Mouse (Mus musculus) heart, embryonic 13.5 days (tissue): ENCODE measurements around the gene Med25. TPM values are rescaled to one million over a fixed set of nuclear protein-coding genes. Genes with fewer than 3 reads are reported as not detected.
A peak's percentile ranks its signal among the peaks of the same experiment; 100 is the strongest.

Experiments used
- ATAC-seq: fragments of 200-750 bp; cut with Nextera tagmentation; 2 replicates; pipeline ENCODE4 v1.8.0; 2017; ENCODE audit warnings: moderate TSS enrichment; ENCODE audit not compliant: insufficient number of reproducible peaks, low FRiP score, low TSS enrichment; ENCODE audit errors: extremely low read depth
- H3K27ac ChIP-seq: fragments of 300-500 bp; sonication (generic); replicated peaks from 2 replicates; pipeline ENCODE4 v1.5.1; 2015; ENCODE audit warnings: moderate library complexity, mild to moderate bottlenecking, inconsistent platforms
- H3K27me3 ChIP-seq: fragments of 300-500 bp; sonication (generic); replicated peaks from 2 replicates; pipeline ENCODE4 v1.6.1; 2015; ENCODE audit warnings: mild to moderate bottlenecking, inconsistent platforms
- H3K36me3 ChIP-seq: fragments of 300-500 bp; sonication (generic); 2 replicates; pipeline ENCODE4 v1.6.1; 2015; ENCODE audit warnings: mild to moderate bottlenecking, inconsistent platforms
- H3K4me1 ChIP-seq: fragments of 300-500 bp; sonication (generic); 2 replicates; pipeline ENCODE4 v1.6.1; 2015; ENCODE audit warnings: inconsistent platforms
- H3K4me2 ChIP-seq: fragments of 300-500 bp; sonication (generic); 2 replicates; pipeline ENCODE4 v1.6.1; 2015; ENCODE audit warnings: inconsistent platforms, mild to moderate bottlenecking, moderate library complexity
- H3K4me3 ChIP-seq: fragments of 300-500 bp; sonication (generic); 2 replicates; pipeline ENCODE4 v1.5.1; 2015; ENCODE audit warnings: moderate library complexity, mild to moderate bottlenecking, inconsistent platforms
- H3K9ac ChIP-seq: fragments of 300-500 bp; sonication (generic); 2 replicates; pipeline ENCODE4 v1.6.1; 2015; ENCODE audit warnings: inconsistent platforms, mild to moderate bottlenecking, moderate library complexity
- H3K9me3 ChIP-seq: fragments of 300-500 bp; sonication (generic); 2 replicates; pipeline ENCODE4 v1.6.1; 2016; ENCODE audit warnings: inconsistent platforms
- WGBS: fragments of 180-500 bp; shearing (Covaris S2); methylation state at CpG from one replicate; pipeline ENCODE4 v1.1.7; 2015; ENCODE audit warnings: mixed read lengths; 5-methylcytosine and 5-hydroxymethylcytosine counted together
- polyA plus RNA-seq: library from polyadenylated mRNA; unstranded; fragments of >200 nt; fragmentation: Nextera tagmentation; extraction: Ambion mirVana; gene quantifications from 2 replicates; pipeline ENCODE4 v1.2.1, GENCODE M21; 2015

Med25 gene
- polyA plus RNA-seq = 72.6 and 73.1 TPM in 2 replicates

- peaks cover 27% of the 10 kb centered on the region for H3K36me3 ChIP-seq
- peak within 1 kb of the TSS; percentile 94 for H3K4me2 ChIP-seq
- under 1% methylated on average over 56 of the region's 56 CpGs for WGBS
- H3K4me3 ChIP-seq = peak within 1 kb of the TSS; percentile 94
- H3K4me1 ChIP-seq = peaks cover 67% of the 10 kb centered on the region
- peak within 1 kb of the TSS; percentile 98 for H3K9ac ChIP-seq
- ATAC-seq = peak; percentile 45; the same call in 1 of the 2 replicates
- no peaks in the 10 kb centered on the region for H3K9me3 ChIP-seq
- peak within 1 kb of the TSS; percentile 90 for H3K27ac ChIP-seq
- no peaks in the 10 kb centered on the region for H3K27me3 ChIP-seq
Measured at GRCm38 (mm10) chr7:44892276-44892921, at the start of gene Med25. TSS of gene Med25 (minus strand) at chr7:44892712.

- Histone ChIP-seq H3K9ac (no peak overlapping the region), H3K4me3 (no peak overlapping the region), H3K4me1 (no peaks in the 10 kb centered on the region), H3K36me3 (no peaks in the 10 kb centered on the region), H3K27ac (no peak overlapping the region), H3K4me2 (no peak overlapping the region), H3K9me3 (peaks cover 16% of the 10 kb centered on the region), H3K27me3 (no peaks in the 10 kb centered on the region)
- WGBS = 76% methylated on average over 4 of the region's 4 CpGs
- ATAC-seq = no peak
Measured at GRCm38 (mm10) chr7:44938680-44939079, 46.2 kb upstream of the Med25 start.

- Histone ChIP-seq H3K27ac (peak within 1 kb of the TSS; percentile 92), H3K9me3 (no peaks in the 10 kb centered on the region), H3K4me3 (peak within 1 kb of the TSS; percentile 96), H3K9ac (peak within 1 kb of the TSS; percentile 96), H3K36me3 (peaks cover 20% of the 10 kb centered on the region), H3K4me2 (peak within 1 kb of the TSS; percentile 86), H3K4me1 (peaks cover 28% of the 10 kb centered on the region), H3K27me3 (no peaks in the 10 kb centered on the region)
- under 1% methylated on average over 84 of the region's 84 CpGs for WGBS
- ATAC-seq = peak; percentile 99
Measured at GRCm38 (mm10) chr7:44929204-44930151, 37.0 kb upstream of the Med25 start, which contains the start of gene Ap2a1. TSS of gene Ap2a1 (minus strand) at chr7:44929496.

GRCm38 (mm10) chr7:44928570-44928969, 36.1 kb upstream of the Med25 start:
- Histone ChIP-seq H3K9me3 (no peaks in the 10 kb centered on the region), H3K4me1 (peaks cover 28% of the 10 kb centered on the region), H3K4me3 (peak overlapping the region; percentile 96), H3K4me2 (peak overlapping the region; percentile 86), H3K27me3 (no peaks in the 10 kb centered on the region), H3K9ac (peak overlapping the region; percentile 96), H3K27ac (peak overlapping the region; percentile 89), H3K36me3 (peaks cover 29% of the 10 kb centered on the region)
- WGBS = 0% methylated on average over 1 of the region's 1 CpGs
- ATAC-seq = no peak

GRCm38 (mm10) chr7:44925468-44925867, 33.0 kb upstream of the Med25 start:
- Histone ChIP-seq H3K4me1 (peaks cover 25% of the 10 kb centered on the region), H3K36me3 (peaks cover 55% of the 10 kb centered on the region), H3K9me3 (no peaks in the 10 kb centered on the region), H3K4me3 (no peak overlapping the region), H3K27me3 (no peaks in the 10 kb centered on the region), H3K4me2 (no peak overlapping the region), H3K9ac (no peak overlapping the region), H3K27ac (no peak overlapping the region)
- no peak for ATAC-seq
- 80% methylated on average over 3 of the region's 3 CpGs for WGBS

GRCm38 (mm10) chr7:44922530-44922929, 30.0 kb upstream of the Med25 start:
- peaks cover 24% of the 10 kb centered on the region for H3K4me1 ChIP-seq
- H3K4me2 ChIP-seq = no peak overlapping the region
- H3K9ac ChIP-seq = no peak overlapping the region
- no peaks in the 10 kb centered on the region for H3K9me3 ChIP-seq
- no peak overlapping the region for H3K4me3 ChIP-seq
- no peak for ATAC-seq
- no peaks in the 10 kb centered on the region for H3K27me3 ChIP-seq
- H3K27ac ChIP-seq = no peak overlapping the region
- peaks cover 69% of the 10 kb centered on the region for H3K36me3 ChIP-seq

GRCm38 (mm10) chr7:44919127-44919526, 26.6 kb upstream of the Med25 start:
- Histone ChIP-seq H3K27me3 (no peaks in the 10 kb centered on the region), H3K4me3 (no peak overlapping the region), H3K4me2 (no peak overlapping the region), H3K27ac (no peak overlapping the region), H3K9me3 (no peaks in the 10 kb centered on the region), H3K4me1 (peaks cover 35% of the 10 kb centered on the region), H3K9ac (no peak overlapping the region), H3K36me3 (peaks cover 68% of the 10 kb centered on the region)
- WGBS = 91% methylated on average over 5 of the region's 5 CpGs
- ATAC-seq = no peak

- Histone ChIP-seq H3K36me3 (peaks cover 68% of the 10 kb centered on the region), H3K4me2 (no peak overlapping the region), H3K9me3 (no peaks in the 10 kb centered on the region), H3K4me3 (no peak overlapping the region), H3K4me1 (peaks cover 38% of the 10 kb centered on the region), H3K27ac (peak overlapping the region; percentile 39; the same call in 1 of the 2 replicates), H3K27me3 (no peaks in the 10 kb centered on the region), H3K9ac (no peak overlapping the region)
- 58% methylated on average over 3 of the region's 3 CpGs for WGBS
- no peak for ATAC-seq
Measured at GRCm38 (mm10) chr7:44918219-44918618, 25.7 kb upstream of the Med25 start.

GRCm38 (mm10) chr7:44916881-44917280, 24.4 kb upstream of the Med25 start:
- WGBS = 79% methylated on average over 4 of the region's 4 CpGs
- Histone ChIP-seq H3K27me3 (no peaks in the 10 kb centered on the region), H3K4me3 (no peak overlapping the region), H3K9ac (peak overlapping the region; percentile 5; the same call in 1 of the 2 replicates), H3K4me2 (no peak overlapping the region), H3K27ac (no peak overlapping the region), H3K36me3 (peaks cover 68% of the 10 kb centered on the region), H3K4me1 (peaks cover 38% of the 10 kb centered on the region), H3K9me3 (no peaks in the 10 kb centered on the region)
- no peak; the same call in 1 of the 2 replicates for ATAC-seq

- Histone ChIP-seq H3K27ac (no peak overlapping the region), H3K4me1 (peaks cover 38% of the 10 kb centered on the region), H3K9ac (no peak overlapping the region), H3K4me3 (no peak overlapping the region), H3K4me2 (no peak overlapping the region), H3K9me3 (no peaks in the 10 kb centered on the region), H3K36me3 (peaks cover 69% of the 10 kb centered on the region), H3K27me3 (no peaks in the 10 kb centered on the region)
- 83% methylated on average over 6 of the region's 6 CpGs for WGBS
- ATAC-seq = no peak
Measured at GRCm38 (mm10) chr7:44916191-44916590, 23.7 kb upstream of the Med25 start.

GRCm38 (mm10) chr7:44915314-44915713, 22.8 kb upstream of the Med25 start:
- Histone ChIP-seq H3K4me1 (peaks cover 38% of the 10 kb centered on the region), H3K27me3 (no peaks in the 10 kb centered on the region), H3K27ac (no peak overlapping the region), H3K4me2 (no peak overlapping the region), H3K9ac (no peak overlapping the region), H3K36me3 (peaks cover 73% of the 10 kb centered on the region), H3K4me3 (no peak overlapping the region), H3K9me3 (no peaks in the 10 kb centered on the region)
- no peak for ATAC-seq
- WGBS = 92% methylated on average over 9 of the region's 9 CpGs
